Mouse (Mus musculus) left cerebral cortex, postnatal 10 days (tissue): ENCODE measurements at regions not wholly inside any gene's neighbourhood (a gene's known extent, or its start where the extent isn't known, plus 50 kb on each side); places are given as distances from the start of the nearest gene placed in this dataset.

Source experiments
- DNase-seq, 2 experiments: peaks; one replicate each; pipeline ENCODE4 v3.0.0; 2021 to 2022; ENCODE audit warnings: low spot score in 2 of 2, mixed read lengths in 1 of 2; ENCODE audit errors: extremely low spot score in 1 of 2
- intact Hi-C: fragments of 180-260 bp; cut with DNase I; formaldehyde crosslinking; loops from one replicate; pipeline ENCODE4 v1.15.1; 2025

DNA sequence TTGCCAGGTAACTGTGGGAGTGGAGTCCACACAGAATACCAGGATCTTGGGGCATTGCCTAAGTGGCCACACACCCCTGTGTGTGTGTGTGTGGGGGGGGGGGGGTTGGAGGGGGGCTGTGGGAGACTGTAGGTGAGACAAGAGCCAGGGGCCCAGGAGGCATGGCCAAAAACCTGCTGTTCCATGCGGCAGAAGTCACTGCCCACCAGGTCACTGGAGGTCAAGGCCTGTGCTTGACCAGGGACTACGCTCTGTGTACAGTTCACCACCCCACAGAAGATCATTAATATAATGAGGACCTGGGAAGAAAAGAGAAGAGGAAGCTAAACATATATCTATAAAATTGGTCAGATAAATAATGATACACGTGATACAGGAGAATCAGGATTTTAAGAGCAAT is 889.5 kb downstream of the Ankrd7 start:
- intact Hi-C loops, result no loop called here
- DNase-seq, result no peak

DNA sequence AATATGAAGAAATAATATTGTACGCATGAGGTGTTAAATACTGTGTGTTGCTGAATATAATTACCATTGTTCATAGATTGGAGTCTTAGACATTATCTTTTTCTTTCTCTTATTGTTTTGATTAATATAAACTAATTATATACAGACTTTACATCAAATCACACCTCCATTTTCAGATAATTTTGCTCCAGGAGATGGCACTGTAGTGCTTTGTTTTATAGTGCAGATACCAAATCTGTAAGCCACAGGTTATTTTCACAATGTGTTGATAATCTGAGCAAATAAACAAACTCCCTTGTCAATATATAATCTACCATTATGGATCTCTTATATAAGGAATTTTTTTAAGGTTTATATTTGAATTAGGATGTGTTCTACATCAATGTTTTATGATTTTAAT is 899.3 kb downstream of the Ankrd7 start:
- intact Hi-C loops, result no loop called here
- DNase-seq, result peak in 1 of 2 experiments; percentile 6
